Mouse (Mus musculus) layer of hippocampus, adult 11-12 months (tissue): ENCODE measurements at regions not wholly inside any gene's neighbourhood (a gene's known extent, or its start where the extent isn't known, plus 50 kb on each side); places are given as distances from the start of the nearest gene placed in this dataset.
A peak's percentile ranks its signal among the peaks of the same experiment; 100 is the strongest.

Experiments
- DNase-seq: peaks from one replicate; pipeline ENCODE4 v3.0.0; 2022; ENCODE audit warnings: low spot score

DNA sequence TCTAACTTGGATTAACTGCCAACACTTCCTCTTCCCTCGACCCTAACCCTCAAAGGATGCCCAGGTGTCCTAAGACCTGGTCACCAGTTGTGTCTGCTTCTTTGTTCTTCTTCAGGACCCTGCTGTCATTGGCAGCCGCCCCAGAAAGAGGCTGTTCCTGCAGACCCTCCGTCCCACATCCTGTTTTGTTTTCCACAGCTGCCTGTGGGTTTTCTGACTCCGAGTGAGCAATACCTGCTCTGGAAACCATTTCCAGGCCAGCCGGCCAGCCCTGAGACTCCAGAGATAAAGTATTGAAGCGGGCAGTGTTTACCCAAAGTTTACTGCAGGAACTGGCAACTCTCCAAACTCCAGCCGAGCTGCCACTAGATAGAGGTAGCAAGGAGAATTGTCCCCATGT, 337.2 kb upstream of the Noct start:
- DNase-seq, result no peak

DNA sequence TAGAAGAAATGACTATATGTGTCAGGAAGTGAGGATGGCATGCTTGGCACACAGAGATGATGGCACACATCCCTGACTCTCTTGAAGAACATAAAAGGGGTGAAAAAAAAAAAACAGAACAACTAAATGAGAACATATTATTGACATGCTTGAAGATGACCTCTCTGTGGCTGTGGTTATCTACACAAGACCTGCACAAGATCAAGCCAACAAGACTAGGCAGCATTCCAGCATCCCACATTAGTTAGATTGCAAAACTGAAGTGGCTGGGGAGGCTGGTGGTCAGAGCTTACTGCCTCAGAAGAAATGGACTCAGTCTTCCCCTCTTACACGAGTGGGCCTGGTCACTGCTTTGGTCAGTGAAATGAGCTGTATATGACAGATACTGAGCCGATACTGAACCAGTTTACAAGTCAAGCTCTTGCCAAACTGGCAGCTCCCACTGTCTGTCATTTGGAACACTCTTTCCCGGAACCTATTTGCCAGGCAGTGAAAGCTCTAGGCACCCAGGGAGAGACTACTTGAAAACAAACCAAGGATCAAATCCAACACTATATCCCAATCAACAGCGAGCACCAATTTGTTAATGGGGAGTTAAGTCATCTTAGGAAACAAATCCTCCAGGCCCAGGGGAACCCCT, 335.6 kb upstream of the Noct start:
- DNase-seq, result no peak

DNA sequence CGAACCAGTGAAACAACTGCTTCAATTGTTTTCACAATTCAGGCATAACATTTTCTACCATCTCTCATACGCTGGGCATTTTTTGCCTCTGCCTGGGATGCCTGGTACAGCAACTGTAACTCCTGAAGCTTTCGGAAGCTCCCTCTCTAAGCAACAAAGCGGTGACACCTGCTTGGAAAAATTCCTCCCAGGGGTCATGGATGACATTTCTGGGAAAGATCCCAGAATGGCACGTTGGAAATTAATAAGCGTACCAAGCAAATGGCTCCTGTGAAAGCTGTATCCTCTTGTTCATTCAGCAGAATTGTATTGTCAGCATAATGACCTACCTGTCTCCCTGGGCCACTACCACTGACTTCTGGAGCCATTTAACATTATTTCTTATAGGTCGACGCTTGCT, 333.7 kb upstream of the Noct start:
- no peak for DNase-seq

DNA sequence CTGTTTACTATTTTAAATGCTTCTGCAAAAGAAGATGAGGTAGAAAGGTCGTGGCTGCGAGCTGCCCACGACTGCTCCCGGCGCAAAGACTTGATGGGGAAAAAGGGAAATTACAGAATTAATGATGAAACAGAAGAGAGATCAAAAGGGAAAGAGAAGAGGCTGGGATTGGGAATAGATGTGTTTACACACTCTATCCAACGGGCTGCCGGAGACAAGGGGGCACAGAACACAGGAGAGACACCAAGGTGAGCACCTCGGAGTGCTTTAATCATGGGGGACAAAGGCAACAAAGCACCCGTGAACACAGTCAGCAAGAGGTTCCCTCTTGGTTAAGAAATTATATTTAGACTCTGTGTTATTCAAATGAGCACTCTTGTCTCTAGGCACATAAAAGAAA, 326.1 kb upstream of the Noct start:
- DNase-seq, result no peak

DNA sequence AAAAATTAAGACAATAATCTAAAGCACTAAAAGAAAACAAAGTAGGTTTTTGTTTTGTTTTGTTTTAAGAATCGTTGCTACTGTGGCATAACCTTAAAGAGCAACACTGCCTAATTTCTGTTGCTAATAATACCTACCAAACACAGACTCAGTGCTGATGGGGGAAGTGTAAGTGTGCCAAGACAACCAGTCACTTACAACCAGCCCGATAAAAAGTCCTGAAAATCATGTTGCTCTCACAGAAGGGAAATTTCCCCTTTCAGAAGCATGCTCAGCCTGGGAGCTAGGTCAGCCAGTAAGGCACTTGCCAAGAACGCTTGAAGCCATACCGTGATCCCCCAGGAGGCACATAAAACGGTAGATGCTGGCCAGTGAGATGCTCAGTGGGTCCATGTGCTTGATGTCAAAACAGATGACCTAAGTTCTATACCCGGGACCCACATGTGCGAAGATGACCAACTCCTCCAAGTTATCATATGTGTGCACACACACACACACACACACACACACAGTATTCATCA, 324.4 kb upstream of the Noct start:
- no peak for DNase-seq

DNA sequence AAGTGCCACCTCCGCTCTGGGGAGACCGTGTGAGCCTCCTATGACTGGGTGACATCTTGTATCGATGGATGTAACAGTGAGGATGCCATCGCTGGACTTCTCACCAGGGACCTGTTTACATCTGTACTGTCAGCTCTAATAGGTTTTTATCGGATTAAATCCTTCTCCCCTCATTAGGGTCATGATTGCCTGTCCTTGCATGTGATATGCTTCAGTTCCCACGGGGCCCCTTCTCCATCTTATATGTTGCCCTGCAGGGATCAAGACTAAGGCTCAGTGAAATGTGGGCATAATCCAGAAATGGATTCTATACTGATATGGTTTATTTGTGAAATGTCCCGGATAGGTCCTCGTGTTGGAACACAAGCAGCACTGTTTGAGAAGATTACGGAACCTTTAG, 323.7 kb upstream of the Noct start:
- DNase-seq, result no peak

DNA sequence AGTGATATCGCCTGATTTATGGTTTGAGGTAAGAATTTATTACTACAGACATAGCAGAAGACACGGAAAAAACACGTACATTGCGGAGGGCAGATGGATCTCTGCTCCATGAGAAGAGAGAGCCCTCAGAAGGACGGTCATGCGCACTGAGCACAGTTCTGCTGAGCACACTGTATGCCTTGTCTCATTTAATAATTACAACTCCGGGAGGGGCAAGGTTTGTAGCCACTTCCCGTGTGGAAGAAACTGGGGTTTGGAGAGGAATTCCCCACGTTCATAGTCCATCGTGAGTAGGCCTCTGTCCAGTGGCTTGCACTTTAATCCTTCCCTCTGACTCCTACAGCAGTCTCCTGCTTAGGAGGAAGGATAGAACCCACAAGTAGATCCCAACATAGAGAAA, 322.9 kb upstream of the Noct start:
- DNase-seq, result no peak

DNA sequence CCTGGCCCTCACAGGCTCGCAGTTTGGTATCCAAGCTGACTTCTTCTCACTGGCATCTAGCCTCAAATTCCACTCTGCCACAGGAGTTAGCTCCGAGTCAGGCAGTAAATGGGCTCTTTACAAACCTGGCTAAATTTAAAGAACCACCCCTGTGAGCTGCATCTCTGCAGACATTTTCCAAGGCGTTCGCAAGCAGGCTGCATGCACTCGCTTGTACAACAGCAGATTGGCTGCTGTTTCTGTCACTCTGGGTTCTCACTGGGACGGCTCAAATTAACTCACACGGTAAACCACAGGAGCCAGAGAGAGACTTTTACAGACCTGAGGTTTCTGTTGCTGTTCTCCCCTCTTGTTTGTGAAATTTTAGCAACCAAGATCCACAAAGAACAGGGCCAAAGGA, 321.3 kb upstream of the Noct start:
- DNase-seq, result peak; percentile 61

DNA sequence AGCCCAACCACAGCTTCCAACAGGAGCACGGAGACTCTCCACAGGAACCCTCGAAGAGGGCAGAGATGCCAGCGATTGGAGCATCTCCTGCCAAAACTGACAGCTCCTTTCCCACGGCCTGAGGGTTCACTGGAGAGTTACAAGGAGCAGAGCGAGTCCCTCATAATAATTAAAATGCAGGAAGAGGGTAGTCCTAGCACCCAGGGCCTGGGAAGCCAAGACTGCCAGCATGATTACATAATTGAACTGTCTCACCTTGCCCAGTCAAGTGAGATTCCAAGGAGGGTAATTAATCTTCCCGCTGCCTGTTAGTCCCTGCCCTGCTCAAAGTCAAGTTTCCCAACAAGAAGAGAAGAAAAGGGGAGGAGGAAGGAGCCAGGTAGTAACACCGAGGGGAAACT, 319.5 kb upstream of the Noct start:
- no peak for DNase-seq

DNA sequence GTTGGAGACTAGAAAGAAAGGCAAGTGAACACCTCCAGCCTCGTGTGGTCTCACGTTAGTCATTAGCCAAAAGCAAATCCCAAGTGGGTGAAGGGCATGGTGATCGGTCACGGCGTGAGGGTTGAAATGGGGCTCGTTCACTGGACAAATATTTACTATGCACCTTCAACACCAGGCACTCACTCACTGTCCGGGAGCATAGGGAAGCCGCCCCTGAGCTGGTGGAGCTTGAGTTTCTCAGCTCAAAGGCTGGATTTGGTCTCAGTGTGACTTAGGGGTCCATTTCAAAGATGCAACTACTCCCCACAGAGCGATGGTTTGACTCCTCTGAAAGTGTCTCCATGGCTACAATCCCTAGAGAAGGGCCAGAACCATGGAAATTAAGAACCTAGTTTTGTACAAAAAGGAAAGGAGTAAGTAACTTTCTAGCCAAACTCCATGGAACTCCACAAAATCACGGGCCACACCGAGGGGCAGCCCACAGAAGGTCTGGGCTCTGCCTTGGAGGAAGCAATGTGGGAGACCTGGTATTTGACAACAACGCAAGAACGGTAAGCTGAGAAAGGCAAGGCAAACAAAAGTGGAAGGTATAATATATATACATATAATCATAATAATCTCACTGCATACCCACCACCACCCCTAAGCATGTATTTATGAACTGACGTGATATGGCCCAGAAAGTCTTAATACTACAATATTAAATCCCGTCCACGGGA, 318.8 kb upstream of the Noct start:
- DNase-seq, result no peak

DNA sequence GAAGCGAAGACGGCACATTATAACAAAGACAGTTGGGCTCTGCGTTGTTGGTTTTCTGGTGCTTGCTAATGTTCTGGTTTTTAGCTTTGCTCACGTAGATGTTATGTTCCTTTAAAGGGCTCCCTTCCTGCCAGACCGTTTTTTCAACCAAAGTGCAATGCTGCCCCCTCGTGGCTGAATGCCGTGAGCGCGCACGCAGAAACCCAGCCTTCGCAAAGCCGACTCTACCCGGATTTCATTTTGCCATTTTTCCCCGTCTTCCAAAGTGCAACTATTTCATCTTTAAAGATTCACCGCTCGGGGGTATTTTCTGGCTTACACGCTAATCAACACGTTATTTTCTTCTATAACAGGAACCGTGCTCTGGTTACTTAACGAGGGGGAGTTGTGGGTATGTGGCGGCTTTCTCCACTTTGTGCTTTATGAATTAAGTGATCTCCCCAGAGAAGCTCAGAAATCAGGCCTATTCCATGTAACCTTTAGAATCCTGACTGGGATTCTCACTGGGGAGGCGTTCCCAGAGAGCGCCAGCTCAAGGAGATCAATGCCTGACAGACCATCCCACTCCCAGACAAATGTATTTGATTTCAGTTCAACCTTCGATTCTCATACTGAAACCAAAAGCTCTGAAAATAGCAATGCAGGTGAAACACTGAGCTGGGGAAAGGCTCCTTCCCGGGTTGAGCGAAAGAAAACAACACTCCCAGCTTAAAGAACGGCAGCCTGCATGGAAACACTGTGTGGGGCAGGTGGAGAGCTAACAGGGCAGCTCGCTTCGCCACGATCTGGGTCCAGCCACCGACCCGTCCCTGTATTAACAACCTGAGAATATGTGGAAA, 318.0 kb upstream of the Noct start:
- peak; percentile 93 for DNase-seq

DNA sequence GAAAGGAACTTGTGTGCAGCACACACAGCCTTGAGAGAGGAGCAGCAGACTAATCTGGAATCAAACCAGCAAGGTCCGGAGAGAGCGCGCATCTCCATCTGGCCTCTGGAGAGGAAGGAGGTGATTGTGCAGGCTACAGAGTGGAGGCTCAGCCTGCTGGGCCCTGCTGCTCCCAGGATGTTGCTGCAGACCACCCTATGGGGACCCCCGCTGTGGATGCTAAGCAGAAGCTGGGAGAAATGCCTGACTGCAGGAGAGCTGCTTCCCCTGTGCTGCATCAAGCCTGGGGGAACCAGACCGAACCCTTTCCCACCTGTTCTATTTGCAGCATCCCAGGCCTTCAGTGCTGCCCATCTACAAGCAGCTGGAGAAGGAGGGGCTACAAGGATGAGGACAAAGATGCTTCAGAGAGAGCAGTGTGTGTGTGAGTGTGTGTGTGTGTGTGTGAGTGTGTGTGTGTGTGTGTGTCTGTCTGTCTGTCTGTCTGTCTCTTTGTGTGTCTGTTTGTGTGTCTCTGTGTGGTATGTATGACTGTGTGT, 311.2 kb upstream of the Noct start:
- no peak for DNase-seq

DNA sequence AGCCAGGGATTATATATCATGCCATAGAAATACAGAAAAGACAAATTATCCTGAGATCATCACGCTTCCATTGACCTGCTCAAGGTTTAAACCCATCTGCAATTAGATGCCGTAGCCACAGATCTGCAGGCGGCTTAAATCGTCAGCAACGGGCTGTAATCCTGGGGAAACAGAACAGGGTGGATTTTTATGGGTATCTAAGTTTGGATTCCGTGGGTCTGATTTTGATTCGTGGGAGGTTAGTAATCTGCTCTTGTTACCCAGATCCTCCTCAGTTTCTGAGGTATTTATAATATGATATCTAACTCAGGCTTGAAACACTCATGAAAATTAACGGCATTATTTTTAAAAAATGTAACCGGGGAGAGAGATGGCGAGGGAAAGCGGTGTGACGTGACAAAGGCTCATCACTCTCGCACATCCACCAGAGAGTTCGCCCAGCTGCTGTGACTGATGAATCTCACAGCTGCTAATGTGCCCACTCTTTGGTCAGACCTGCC, 309.3 kb upstream of the Noct start:
- no peak for DNase-seq

DNA sequence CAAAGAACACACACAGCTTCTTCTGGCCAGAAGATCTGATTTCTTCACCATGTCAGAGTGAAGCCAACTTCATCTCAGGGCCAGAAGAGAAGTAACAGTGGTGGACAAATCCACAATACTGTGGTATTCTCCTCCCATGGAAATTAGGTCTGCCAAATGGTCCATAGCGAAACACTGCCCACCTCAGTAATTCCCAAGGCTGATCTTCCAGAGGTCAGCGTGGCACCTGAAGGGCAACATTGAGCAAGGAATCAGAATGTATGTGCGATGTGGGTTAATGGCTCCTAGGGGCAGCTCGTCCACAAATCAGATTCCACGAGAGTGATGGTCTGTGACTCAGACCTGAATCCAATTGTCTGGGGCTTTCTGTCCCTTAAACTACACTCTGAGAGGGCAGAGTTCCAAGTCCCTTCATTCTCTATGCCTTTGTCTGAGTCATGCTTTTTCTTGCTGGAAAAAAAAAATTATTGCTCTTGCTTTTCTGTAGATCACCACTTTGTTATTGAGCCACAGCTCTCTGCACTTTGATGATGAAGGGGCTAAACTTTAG, 307.9 kb upstream of the Noct start:
- DNase-seq, result no peak

DNA sequence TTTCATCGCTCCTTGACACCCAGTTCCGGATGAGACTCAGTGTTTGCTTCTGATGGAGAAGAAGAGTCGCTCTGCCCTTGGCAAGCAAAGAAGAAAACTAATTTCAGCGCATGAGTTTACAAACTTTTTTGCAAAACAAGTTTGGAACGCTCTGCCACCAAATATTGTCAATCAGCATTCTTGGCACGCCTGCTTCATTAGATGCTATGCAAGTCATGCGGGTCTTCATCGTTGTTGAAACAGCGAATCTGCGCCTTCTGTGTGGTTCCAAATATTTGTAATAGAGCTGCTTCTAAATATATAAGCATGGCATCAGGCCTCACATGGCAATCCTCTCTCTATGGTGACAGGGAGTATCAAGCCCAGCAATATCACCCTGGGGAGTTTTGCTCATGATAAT, 301.9 kb upstream of the Noct start:
- no peak for DNase-seq

DNA sequence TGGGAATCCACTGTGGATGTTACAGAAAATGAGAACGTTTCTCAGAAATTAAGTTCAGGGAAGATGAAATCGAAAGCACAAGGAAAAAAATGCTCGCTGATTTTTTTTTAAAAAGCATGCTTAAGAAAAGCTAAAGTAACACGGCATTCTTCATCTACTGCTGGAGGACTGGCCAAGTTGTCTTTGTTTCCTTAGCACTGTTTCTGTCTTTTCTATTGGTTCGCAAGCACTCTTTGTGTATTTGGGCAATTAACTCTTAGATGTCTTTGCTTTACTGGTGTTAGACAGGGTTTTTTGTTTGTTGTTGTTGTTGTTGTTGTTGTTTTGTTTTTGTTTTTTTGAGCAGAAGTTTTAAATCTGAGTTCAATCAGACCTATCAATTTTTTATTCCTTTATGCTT, 301.4 kb upstream of the Noct start:
- no peak for DNase-seq

DNA sequence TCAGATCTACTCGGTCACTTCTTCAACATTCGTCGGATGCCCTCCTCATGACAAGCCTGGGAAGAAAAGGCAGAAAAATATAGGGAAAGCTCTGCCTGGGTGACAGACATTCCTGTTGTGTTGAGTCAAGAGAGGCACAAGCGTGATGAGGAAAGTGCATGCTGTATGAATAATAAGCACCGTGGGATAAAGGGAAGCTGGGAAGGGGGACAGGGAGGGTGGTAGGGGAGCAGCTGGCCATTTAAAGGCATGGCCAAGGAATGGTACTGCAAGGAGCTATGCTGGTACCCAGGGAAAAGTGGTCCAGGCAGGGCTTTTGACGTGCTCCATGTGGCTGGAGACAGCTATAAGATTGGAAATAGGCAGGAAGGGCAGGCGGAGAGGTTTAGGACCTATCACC, 300.9 kb upstream of the Noct start:
- DNase-seq, result no peak

DNA sequence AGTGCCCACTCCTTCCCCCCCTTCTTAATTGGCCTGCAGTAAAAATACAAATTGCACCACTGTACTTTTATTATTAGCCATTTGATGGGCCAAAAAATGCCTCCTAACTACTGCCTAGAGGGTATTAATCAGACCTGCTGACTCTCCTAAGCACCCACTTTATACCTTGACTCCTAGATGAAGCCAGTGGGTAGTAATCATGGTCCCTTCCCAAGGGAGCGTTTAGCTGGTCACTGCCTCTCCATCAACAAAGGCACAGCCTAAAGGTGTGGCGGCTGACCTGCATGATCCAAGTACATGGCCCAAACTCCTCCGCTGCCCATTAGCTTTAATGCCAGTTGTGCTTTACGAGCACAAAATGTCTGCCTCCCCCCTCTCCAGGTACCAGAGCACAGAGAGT, 296.9 kb upstream of the Noct start:
- DNase-seq, result no peak

DNA sequence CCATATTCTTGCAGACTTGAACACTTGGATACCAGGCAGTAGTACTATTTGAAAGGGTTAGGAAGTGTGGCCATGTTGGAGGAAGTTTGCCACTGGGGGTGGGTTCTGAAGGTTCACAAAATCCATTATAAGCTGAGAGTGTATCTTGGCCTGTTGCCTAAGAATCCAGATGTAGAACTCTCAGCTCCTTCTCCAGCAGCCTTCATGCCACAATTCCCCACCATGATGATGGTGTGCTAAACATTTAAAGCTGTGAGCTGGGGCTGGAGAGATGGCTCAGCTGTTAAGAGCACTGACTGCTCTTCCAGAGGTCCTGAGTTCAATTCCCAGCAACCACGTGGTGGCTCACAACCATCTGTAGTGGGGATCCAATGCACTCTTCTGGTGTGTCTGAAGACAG, 295.2 kb upstream of the Noct start:
- no peak for DNase-seq

DNA sequence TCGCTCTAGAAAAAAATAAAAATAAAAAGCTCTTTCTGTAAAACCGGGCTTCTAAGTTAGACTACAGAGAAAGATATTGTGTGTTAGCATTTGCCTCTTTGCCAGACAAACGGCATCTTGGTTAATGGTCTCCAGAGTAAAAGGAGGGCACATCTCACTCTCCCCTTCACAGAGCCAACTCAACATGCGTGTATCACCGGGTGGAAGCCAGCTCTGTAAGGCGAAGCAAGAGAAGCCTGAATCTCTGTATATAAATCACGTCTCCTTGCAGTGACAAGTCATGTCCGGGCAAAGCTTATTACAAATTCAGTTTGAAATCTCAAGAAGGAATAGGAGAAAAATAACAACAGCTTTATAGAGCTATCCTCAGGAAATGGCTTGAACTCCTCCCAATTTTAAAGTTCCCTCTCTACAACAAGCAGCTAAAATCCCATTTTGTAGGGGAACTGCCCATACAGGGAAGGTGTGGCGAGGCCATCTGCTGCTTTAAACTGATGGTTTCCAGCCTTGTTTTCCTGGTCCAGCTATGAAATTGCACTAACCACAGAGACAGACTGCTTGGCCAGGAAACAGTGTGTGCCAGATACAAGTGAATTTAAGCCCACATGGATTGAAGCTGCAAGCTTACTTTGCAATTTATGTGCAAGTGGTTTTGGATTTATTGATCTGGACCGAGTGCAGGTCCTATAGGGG, 291.7 kb upstream of the Noct start:
- no peak for DNase-seq

DNA sequence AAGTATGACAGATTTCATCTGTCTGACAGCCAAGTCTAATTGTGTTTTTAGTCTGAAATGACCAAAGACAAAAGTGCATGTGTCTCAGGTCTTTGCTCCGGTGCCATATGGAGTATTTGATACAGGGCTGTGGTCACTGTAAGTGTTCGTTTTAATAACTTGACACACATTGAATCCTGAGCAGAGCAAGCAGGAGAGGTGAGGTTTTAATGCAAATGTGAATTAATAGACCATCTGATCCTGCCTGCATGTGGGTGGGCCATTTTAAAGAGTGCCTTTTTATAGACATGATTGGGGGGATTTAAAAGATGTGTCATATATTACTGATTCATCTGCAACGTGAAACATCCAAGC, 291.2 kb upstream of the Noct start:
- DNase-seq, result no peak

DNA sequence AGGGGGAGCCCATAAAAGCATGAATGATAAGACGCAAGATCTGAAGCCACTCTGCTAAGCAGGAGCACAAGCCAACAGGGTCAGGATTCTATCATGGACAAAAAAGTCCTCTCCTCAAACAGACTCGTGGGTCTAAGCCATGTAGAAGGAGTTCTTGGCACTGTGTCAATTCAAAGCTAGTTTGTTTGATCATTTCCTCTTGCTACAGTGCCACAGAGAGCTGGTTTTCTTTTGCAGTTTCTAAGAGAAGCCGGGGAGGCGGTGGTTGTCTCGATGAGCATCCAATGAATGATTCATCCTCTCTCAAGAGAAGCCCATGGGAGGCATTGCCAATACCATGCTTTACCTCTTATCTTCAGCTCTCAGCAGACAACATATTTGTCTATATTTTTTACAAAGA, 284.6 kb upstream of the Noct start:
- DNase-seq, result no peak
